ENCODE assay signal across 8 mouse cellular contexts in the genomic region with DNA sequence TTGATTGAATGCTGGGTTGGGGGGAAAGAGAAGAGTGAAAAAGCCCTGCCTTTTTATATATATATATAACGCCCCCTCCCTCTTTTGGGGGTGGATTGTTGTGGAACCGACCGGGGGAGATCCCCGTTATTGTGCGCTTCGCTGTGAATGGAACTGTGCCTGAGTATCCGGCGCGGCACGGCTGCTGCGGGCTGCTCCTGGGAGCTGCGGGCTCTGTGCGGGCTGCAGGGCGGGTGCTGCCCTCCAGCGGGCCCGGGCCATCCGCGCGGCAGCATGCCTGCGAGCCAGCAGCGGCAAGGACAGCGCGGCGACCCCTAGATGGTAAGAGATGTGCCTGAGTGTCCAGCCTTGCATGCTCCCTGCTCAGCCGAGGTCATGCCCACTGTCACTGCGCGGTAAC.
DNase-seq lines count a peak whose midpoint lies in the region; ATAC-seq and TF ChIP-seq lines count a peak whose summit lies in the region.

No protein-coding gene starts in this region.

- H3K27ac ChIP-seq in kidney, adult 2 months (ENCODE audit: insufficient read depth, low read depth, low read length): no peak overlapping the region
- no peak overlapping the region for H3K27ac ChIP-seq in liver, embryonic 14.5 days
- no peak overlapping the region for H3K27ac ChIP-seq in neural tube, embryonic 11.5 days (ENCODE audit: low read depth, low read length)

- no peaks in the 10 kb centered on the region for H3K9me3 ChIP-seq in liver, embryonic 14.5 days (ENCODE audit: control insufficient read depth, low read length)
- H3K9me3 ChIP-seq in neural tube, embryonic 11.5 days (ENCODE audit: control insufficient read depth, low read length): no peaks in the 10 kb centered on the region

- no peak for TF ChIP-seq EP300 in liver, embryonic 14.5 days (IDR thresholded peaks at IDR 0.05; ENCODE audit: low read depth)

- H3K4me1 ChIP-seq in kidney, adult 2 months (ENCODE audit: control insufficient read depth, insufficient read depth, low read length): 0 out of 2 replicates have a peak, but pooled peaks cover 3% of the 10 kb centered on the region
- H3K4me1 ChIP-seq in liver, embryonic 14.5 days (replicated peaks; ENCODE audit: control insufficient read depth in 2 of 2, insufficient read depth in 2 of 2, low read length in 1 of 2): peaks cover 0 to 2% of the 10 kb centered on the region in 2 experiments; a peak in 2 of 4 replicates
- H3K4me1 ChIP-seq in neural tube, embryonic 11.5 days (ENCODE audit: control insufficient read depth, insufficient read depth, low read length): peaks cover 30% of the 10 kb centered on the region

- TF ChIP-seq POLR2A in kidney, adult 2 months (IDR thresholded peaks at IDR 0.05; ENCODE audit: low read depth, low read length): no peak

- ATAC-seq in liver, embryonic 14.5 days (ENCODE audit: insufficient read depth): no peak
- peak; percentile 79 for ATAC-seq in neural tube, embryonic 11.5 days (ENCODE audit: insufficient read depth, low FRiP score, low TSS enrichment)

- WGBS in kidney, adult 2 months: 3% methylated on average over 27 of the region's 27 CpGs
- WGBS in liver, embryonic 14.5 days (ENCODE audit: insufficient replicate concordance): 1% methylated on average over 27 of the region's 27 CpGs
- under 1% methylated on average over 27 of the region's 27 CpGs for WGBS in neural tube, embryonic 11.5 days

- no peaks in the 10 kb centered on the region for H3K36me3 ChIP-seq in kidney, adult 2 months (ENCODE audit: control insufficient read depth, insufficient read depth, low read length)
- H3K36me3 ChIP-seq in liver, embryonic 14.5 days (replicated peaks; ENCODE audit: control insufficient read depth, insufficient read depth, low read depth): no peaks in the 10 kb centered on the region
- H3K36me3 ChIP-seq in neural tube, embryonic 11.5 days (ENCODE audit: control insufficient read depth, insufficient read depth, low read length): no peaks in the 10 kb centered on the region

- no peak overlapping the region for H3K9ac ChIP-seq in liver, embryonic 14.5 days (replicated peaks)
- peak overlapping the region; percentile 45 for H3K9ac ChIP-seq in neural tube, embryonic 11.5 days (ENCODE audit: low read length)

- TF ChIP-seq CTCF in kidney, adult 2 months (conservative IDR thresholded peaks at IDR 0.05; ENCODE audit: insufficient read depth, insufficient read length, low read depth, low read length): peak; percentile 53
- peak; percentile 56 for TF ChIP-seq CTCF in liver, embryonic 14.5 days (IDR thresholded peaks at IDR 0.05; ENCODE audit: low read depth)

- DNase-seq in right cerebral cortex, adult 18-20 months: peak; percentile 6
- DNase-seq in right cerebral cortex, adult 2 months (ENCODE audit: low spot score in 2 of 2): no peak
- DNase-seq in embryo, embryonic 11.5 days (ENCODE audit: low read depth, low spot score): peak; percentile 51
- DNase-seq in heart, adult 9 months (ENCODE audit: low spot score in 2 of 2): peak; percentile 34 to 43
- DNase-seq in kidney, adult 2 months: peak; percentile 53
- peak in 1 of 3 experiments; percentile 7 for DNase-seq in liver, embryonic 14.5 days (ENCODE audit: low read depth in 3 of 3, low spot score in 3 of 3)
- DNase-seq in neural tube, embryonic 11.5 days (ENCODE audit: low spot score): peak; percentile 86
- peak; percentile 22 to 31 for DNase-seq in thymus, postnatal 36 days

- no peaks in the 10 kb centered on the region for H3K27me3 ChIP-seq in kidney, adult 2 months (replicated peaks; ENCODE audit: control insufficient read depth, insufficient read depth, low read length)
- H3K27me3 ChIP-seq in liver, embryonic 14.5 days (ENCODE audit: control insufficient read depth, insufficient read depth, low read length): peaks cover 56% of the 10 kb centered on the region
- 0 out of 2 replicates have a peak, but pooled peaks cover 2% of the 10 kb centered on the region for H3K27me3 ChIP-seq in neural tube, embryonic 11.5 days (ENCODE audit: control insufficient read depth, insufficient read depth, low read length)

- peak overlapping the region; percentile 26; the same call in 1 of the 2 replicates for H3K4me3 ChIP-seq in kidney, adult 2 months (ENCODE audit: insufficient read depth, low read depth, low read length)
- H3K4me3 ChIP-seq in liver, embryonic 14.5 days (ENCODE audit: insufficient read depth in 1 of 2, low read depth in 2 of 2, low read length in 2 of 2): peak overlapping the region in 1 of 2 experiments; percentile 9; a peak in 2 of 4 replicates
- peak overlapping the region; percentile 22; the same call in 1 of the 2 replicates for H3K4me3 ChIP-seq in neural tube, embryonic 11.5 days (ENCODE audit: low read depth, low read length)

- peak overlapping the region; percentile 27 for H3K4me2 ChIP-seq in liver, embryonic 14.5 days (ENCODE audit: low read depth)
- H3K4me2 ChIP-seq in neural tube, embryonic 11.5 days (ENCODE audit: low read depth): peak overlapping the region; percentile 60

Comparison
In these comparisons a context has a peak if more than half of its experiments do, and no peak if none do; other contexts are left out.
1. DNase-seq: peak in right cerebral cortex, adult 18-20 months (single experiment), embryo, embryonic 11.5 days (single experiment), heart, adult 9 months (2 of 2), kidney, adult 2 months (single experiment), neural tube, embryonic 11.5 days (single experiment) and thymus, postnatal 36 days (2 of 2); none in right cerebral cortex, adult 2 months (0 of 2).